Comparison of ENCODE assay signal across 16 mouse cellular contexts in genomic region chr3:88446471-88447123, GRCm38 (mm10). TPM values are rescaled to one million over a fixed set of nuclear protein-coding genes. Genes with fewer than 3 reads are reported as not detected.
A peak's percentile ranks its signal among the peaks of the same experiment; 100 is the strongest.
DNase-seq lines count a peak whose midpoint lies in the region; ATAC-seq and TF ChIP-seq lines count a peak whose summit lies in the region.
"Had no signal": no experiment of that assay in that cellular context is flagged by ENCODE, and none has a peak within 500 bp of the region (broad histone marks: within the 10 kb centered on the region; RNA-seq: fewer than 3 reads in every experiment).

No protein-coding gene starts in this region.

- no peak for ATAC-seq in heart, embryonic 12.5 days (ENCODE audit: insufficient number of reproducible peaks, low FRiP score)
- no peak for ATAC-seq in stomach, embryonic 15.5 days (ENCODE audit: insufficient read depth, low FRiP score, low read depth)
- ATAC-seq in stomach, postnatal 0 days (ENCODE audit: low FRiP score, low TSS enrichment): no peak
- no peak for ATAC-seq in intestine, postnatal 0 days

- TF ChIP-seq EP300 in heart, adult 2 months (IDR thresholded peaks at IDR 0.05; ENCODE audit: insufficient read depth, low read depth, low read length): 0 out of 2 replicates have a peak, but pooled peaks have one; percentile 50
- TF ChIP-seq EP300 in stomach, postnatal 0 days (optimal IDR thresholded peaks at IDR 0.05): no peak

- no peaks in the 10 kb centered on the region for H3K27me3 ChIP-seq in heart, adult 2 months (ENCODE audit: control insufficient read depth, insufficient read depth, low read length)
- peaks cover 36% of the 10 kb centered on the region for H3K27me3 ChIP-seq in heart, embryonic 12.5 days (replicated peaks)
- H3K27me3 ChIP-seq in stomach, embryonic 15.5 days (replicated peaks): no peaks in the 10 kb centered on the region
- no peaks in the 10 kb centered on the region for H3K27me3 ChIP-seq in stomach, postnatal 0 days (ENCODE audit: control insufficient read depth, insufficient read depth, low read length)
- no peaks in the 10 kb centered on the region for H3K27me3 ChIP-seq in intestine, postnatal 0 days (replicated peaks; ENCODE audit: control insufficient read depth, insufficient read depth, low read length)

- no peaks in the 10 kb centered on the region for H3K9me3 ChIP-seq in heart, embryonic 12.5 days (replicated peaks)
- no peaks in the 10 kb centered on the region for H3K9me3 ChIP-seq in stomach, embryonic 15.5 days
- H3K9me3 ChIP-seq in stomach, postnatal 0 days (ENCODE audit: control insufficient read depth, low read length): no peaks in the 10 kb centered on the region
- H3K9me3 ChIP-seq in intestine, postnatal 0 days (ENCODE audit: control insufficient read depth): no peaks in the 10 kb centered on the region
- H3K9me3 ChIP-seq: forebrain, embryonic 12.5 days; hindbrain, embryonic 12.5 days; neural tube, embryonic 13.5 days had no signal

- H3K4me2 ChIP-seq in heart, embryonic 12.5 days: no peak overlapping the region
- no peak overlapping the region for H3K4me2 ChIP-seq in stomach, embryonic 15.5 days
- no peak overlapping the region for H3K4me2 ChIP-seq in stomach, postnatal 0 days (replicated peaks; ENCODE audit: low read depth)
- 0 out of 2 replicates have a peak overlapping the region, but pooled peaks have one; percentile 9 for H3K4me2 ChIP-seq in intestine, postnatal 0 days (replicated peaks; ENCODE audit: low read depth)
- H3K4me2 ChIP-seq: forebrain, embryonic 12.5 days; hindbrain, embryonic 12.5 days; midbrain, embryonic 11.5 days; neural tube, embryonic 13.5 days had no signal

- H3K4me1 ChIP-seq in heart, adult 2 months (ENCODE audit: control insufficient read depth, insufficient read depth, low read length): peaks cover 2% of the 10 kb centered on the region
- H3K4me1 ChIP-seq in heart, embryonic 12.5 days (replicated peaks): peaks cover 28% of the 10 kb centered on the region
- peaks cover 29% of the 10 kb centered on the region for H3K4me1 ChIP-seq in stomach, embryonic 15.5 days
- peaks cover 7% of the 10 kb centered on the region; the same call in 1 of the 2 replicates for H3K4me1 ChIP-seq in stomach, postnatal 0 days (replicated peaks; ENCODE audit: control insufficient read depth, insufficient read depth)
- H3K4me1 ChIP-seq in intestine, postnatal 0 days (replicated peaks; ENCODE audit: control insufficient read depth, insufficient read depth, low read length): peaks cover 25% of the 10 kb centered on the region

- intact Hi-C loops in heart, adult 2 months (cut with DNase I): no loop called here

- H3K36me3 ChIP-seq in heart, adult 2 months (ENCODE audit: control insufficient read depth, insufficient read depth, low read length): no peaks in the 10 kb centered on the region
- H3K36me3 ChIP-seq in heart, embryonic 12.5 days: no peaks in the 10 kb centered on the region
- H3K36me3 ChIP-seq in stomach, embryonic 15.5 days: no peaks in the 10 kb centered on the region; the same call in 1 of the 2 replicates
- H3K36me3 ChIP-seq in stomach, postnatal 0 days (ENCODE audit: control insufficient read depth, insufficient read depth, low read length): no peaks in the 10 kb centered on the region
- H3K36me3 ChIP-seq in intestine, postnatal 0 days (ENCODE audit: control insufficient read depth, insufficient read depth): peaks cover 26% of the 10 kb centered on the region; the same call in 1 of the 2 replicates

- H3K9ac ChIP-seq in heart, adult 2 months (ENCODE audit: low read depth, low read length): no peak overlapping the region
- H3K9ac ChIP-seq in heart, embryonic 12.5 days: no peak overlapping the region
- H3K9ac ChIP-seq in stomach, embryonic 15.5 days: no peak overlapping the region
- no peak overlapping the region for H3K9ac ChIP-seq in stomach, postnatal 0 days (ENCODE audit: low read length)
- H3K9ac ChIP-seq in intestine, postnatal 0 days (ENCODE audit: low read depth, low read length): no peak overlapping the region
- H3K9ac ChIP-seq: forebrain, embryonic 12.5 days; hindbrain, embryonic 12.5 days; neural tube, embryonic 13.5 days had no signal

- peak in 1 of 2 experiments; percentile 37 for DNase-seq in heart, adult 2 months
- DNase-seq in stomach, postnatal 0 days (ENCODE audit: low spot score): no peak
- DNase-seq in retina, postnatal 1 day: no peak
- no peak for DNase-seq in spleen, postnatal 10 days (ENCODE audit: low spot score in 2 of 2)
- DNase-seq: cerebellum, postnatal 36 days; kidney, adult 8-10 months; left cerebral cortex, postnatal 4 days; thymus, adult 18-20 months had no signal

- TF ChIP-seq CTCF in heart, adult 2 months (IDR thresholded peaks at IDR 0.05): no peak
- no peak for TF ChIP-seq CTCF in stomach, postnatal 0 days (IDR thresholded peaks at IDR 0.05; ENCODE audit: low read depth)
- TF ChIP-seq CTCF in intestine, postnatal 0 days (IDR thresholded peaks at IDR 0.05; ENCODE audit: low read depth): no peak

- 0 out of 2 replicates have a peak, but pooled peaks have one; percentile 17 for TF ChIP-seq POLR2A in heart, adult 2 months (IDR thresholded peaks at IDR 0.05; ENCODE audit: insufficient read depth, low read depth, low read length)

- no peak overlapping the region for H3K27ac ChIP-seq in heart, adult 2 months
- H3K27ac ChIP-seq in heart, embryonic 12.5 days (ENCODE audit: poor library complexity, severe bottlenecking): no peak overlapping the region
- H3K27ac ChIP-seq in stomach, embryonic 15.5 days: peak overlapping the region; percentile 31; the same call in 1 of the 2 replicates
- H3K27ac ChIP-seq in stomach, postnatal 0 days (replicated peaks): no peak overlapping the region; the same call in 1 of the 2 replicates
- H3K27ac ChIP-seq in intestine, postnatal 0 days (ENCODE audit: low read depth, low read length): peak overlapping the region; percentile 92
- H3K27ac ChIP-seq: forebrain, embryonic 12.5 days; hindbrain, embryonic 12.5 days; layer of hippocampus, adult 2 months; neural tube, embryonic 13.5 days had no signal

- H3K79me2 ChIP-seq in heart, adult 2 months (replicated peaks; ENCODE audit: control insufficient read depth, insufficient read depth, low read length): no peaks in the 10 kb centered on the region

- 30% methylated on average over 8 of the region's 8 CpGs for WGBS in heart, adult 2 months
- WGBS in heart, embryonic 12.5 days: 53% methylated on average over 8 of the region's 8 CpGs
- 56% methylated on average over 8 of the region's 8 CpGs for WGBS in stomach, embryonic 15.5 days
- 46% methylated on average over 8 of the region's 8 CpGs for WGBS in stomach, postnatal 0 days
- 29% methylated on average over 8 of the region's 8 CpGs for WGBS in intestine, postnatal 0 days

- H3K4me3 ChIP-seq in heart, adult 2 months: no peak overlapping the region
- H3K4me3 ChIP-seq in heart, embryonic 12.5 days: no peak overlapping the region
- H3K4me3 ChIP-seq in stomach, embryonic 15.5 days (replicated peaks): no peak overlapping the region
- H3K4me3 ChIP-seq in stomach, postnatal 0 days (ENCODE audit: low read depth, low read length): no peak overlapping the region
- no peak overlapping the region for H3K4me3 ChIP-seq in intestine, postnatal 0 days (ENCODE audit: low read depth, low read length)
- H3K4me3 ChIP-seq: forebrain, embryonic 12.5 days; hindbrain, embryonic 12.5 days; layer of hippocampus, adult 2 months; neural tube, embryonic 13.5 days had no signal

RNA-seq across cellular contexts. Expression of gene Sema4a, which starts 14.4 kb away (rescaled TPM):
- 1 to 10 TPM; 3.2 to 3.3 TPM for total RNA-seq in heart, adult 2 months (2021)
- polyA plus RNA-seq in heart, adult 2 months (2012; rRNA removed): 8.5 and 9.5 TPM in 2 replicates
- 0.92 and 1.3 TPM in 2 replicates for polyA plus RNA-seq in heart, embryonic 12.5 days (2016; fragmentation: Nextera tagmentation; extraction: Ambion mirVana)
- polyA plus RNA-seq in stomach, embryonic 15.5 days (2015; fragmentation: Nextera tagmentation; extraction: Ambion mirVana): 22.3 and 25.1 TPM in 2 replicates
- polyA plus RNA-seq in stomach, postnatal 0 days (2015; fragmentation: Nextera tagmentation; extraction: Ambion mirVana): 27.9 and 32.7 TPM in 2 replicates
- 93.1 and 101 TPM in 2 replicates for polyA plus RNA-seq in intestine, postnatal 0 days (2015; fragmentation: Nextera tagmentation; extraction: Ambion mirVana)

RNA-seq across cellular contexts. Expression of gene Slc25a44, which starts 21.7 kb away (rescaled TPM):
- 10 to 100 TPM; 11.9 to 14.6 TPM for total RNA-seq in heart, adult 2 months (2021)
- 19.1 and 25.9 TPM in 2 replicates for polyA plus RNA-seq in heart, adult 2 months (2012; rRNA removed)
- polyA plus RNA-seq in heart, embryonic 12.5 days (2016; fragmentation: Nextera tagmentation; extraction: Ambion mirVana): 14.1 and 14.3 TPM in 2 replicates
- polyA plus RNA-seq in stomach, embryonic 15.5 days (2015; fragmentation: Nextera tagmentation; extraction: Ambion mirVana): 15.7 and 16.0 TPM in 2 replicates
- 9.7 and 9.8 TPM in 2 replicates for polyA plus RNA-seq in stomach, postnatal 0 days (2015; fragmentation: Nextera tagmentation; extraction: Ambion mirVana)
- 30.4 and 31.7 TPM in 2 replicates for polyA plus RNA-seq in intestine, postnatal 0 days (2015; fragmentation: Nextera tagmentation; extraction: Ambion mirVana)

RNA-seq across cellular contexts. Expression of gene Pmf1, which starts 36.5 kb away (rescaled TPM):
- 10 to 100 TPM; 12.4 to 15.9 TPM for total RNA-seq in heart, adult 2 months (2021)
- 20.8 and 22.3 TPM in 2 replicates for polyA plus RNA-seq in heart, adult 2 months (2012; rRNA removed)
- polyA plus RNA-seq in heart, embryonic 12.5 days (2016; fragmentation: Nextera tagmentation; extraction: Ambion mirVana): 100 and 104 TPM in 2 replicates
- 115 and 118 TPM in 2 replicates for polyA plus RNA-seq in stomach, embryonic 15.5 days (2015; fragmentation: Nextera tagmentation; extraction: Ambion mirVana)
- 55.6 and 58.1 TPM in 2 replicates for polyA plus RNA-seq in stomach, postnatal 0 days (2015; fragmentation: Nextera tagmentation; extraction: Ambion mirVana)
- 61.2 and 62.5 TPM in 2 replicates for polyA plus RNA-seq in intestine, postnatal 0 days (2015; fragmentation: Nextera tagmentation; extraction: Ambion mirVana)

Comparison
In these comparisons a context has a peak if more than half of its experiments do, and no peak if none do; other contexts are left out.
1. H3K27ac ChIP-seq: peak in stomach, embryonic 15.5 days (single experiment) and intestine, postnatal 0 days (single experiment); none in heart, adult 2 months (single experiment), heart, embryonic 12.5 days (single experiment) and stomach, postnatal 0 days (single experiment).